Mouse (Mus musculus) heart, adult 18-20 months (tissue): ENCODE data around the gene Hand2. TPM values are rescaled to one million over a fixed set of nuclear protein-coding genes. Genes with fewer than 3 reads are reported as not detected.

ENCODE experiments used
- DNase-seq, 2 experiments: peaks; one replicate each; pipeline ENCODE4 v3.0.0; 2021 to 2022; ENCODE audit warnings: mixed read lengths in 1 of 2
- long read RNA-seq, 2 experiments: library from polyadenylated mRNA; stranded (forward); transcript quantifications; one replicate each; pipeline ENCODE4 v2.0.0; 2021
- total RNA-seq, 2 experiments: library from RNA; stranded (reverse); gene quantifications; 2 replicates each; pipeline ENCODE4 v1.2.3; 2021

Hand2 gene
- total RNA-seq: 10 to 100 TPM; 76.2 to 83.1 TPM
- long read RNA-seq, experiment 1, transcript Hand2-201 (2 exons, 2,351 nt): major isoform, 17 of 26 reads
- long read RNA-seq, experiment 1, partial matches to known transcripts: 4 of 26 reads
- long read RNA-seq, experiment 1, other reads (novel, unspliced or antisense): 5 of 26 reads
- long read RNA-seq, experiment 2, transcript Hand2-201 (2 exons, 2,351 nt): major isoform, 20 of 28 reads
- long read RNA-seq, experiment 2, partial matches to known transcripts: 0 of 28 reads
- long read RNA-seq, experiment 2, other reads (novel, unspliced or antisense): 8 of 28 reads

DNA sequence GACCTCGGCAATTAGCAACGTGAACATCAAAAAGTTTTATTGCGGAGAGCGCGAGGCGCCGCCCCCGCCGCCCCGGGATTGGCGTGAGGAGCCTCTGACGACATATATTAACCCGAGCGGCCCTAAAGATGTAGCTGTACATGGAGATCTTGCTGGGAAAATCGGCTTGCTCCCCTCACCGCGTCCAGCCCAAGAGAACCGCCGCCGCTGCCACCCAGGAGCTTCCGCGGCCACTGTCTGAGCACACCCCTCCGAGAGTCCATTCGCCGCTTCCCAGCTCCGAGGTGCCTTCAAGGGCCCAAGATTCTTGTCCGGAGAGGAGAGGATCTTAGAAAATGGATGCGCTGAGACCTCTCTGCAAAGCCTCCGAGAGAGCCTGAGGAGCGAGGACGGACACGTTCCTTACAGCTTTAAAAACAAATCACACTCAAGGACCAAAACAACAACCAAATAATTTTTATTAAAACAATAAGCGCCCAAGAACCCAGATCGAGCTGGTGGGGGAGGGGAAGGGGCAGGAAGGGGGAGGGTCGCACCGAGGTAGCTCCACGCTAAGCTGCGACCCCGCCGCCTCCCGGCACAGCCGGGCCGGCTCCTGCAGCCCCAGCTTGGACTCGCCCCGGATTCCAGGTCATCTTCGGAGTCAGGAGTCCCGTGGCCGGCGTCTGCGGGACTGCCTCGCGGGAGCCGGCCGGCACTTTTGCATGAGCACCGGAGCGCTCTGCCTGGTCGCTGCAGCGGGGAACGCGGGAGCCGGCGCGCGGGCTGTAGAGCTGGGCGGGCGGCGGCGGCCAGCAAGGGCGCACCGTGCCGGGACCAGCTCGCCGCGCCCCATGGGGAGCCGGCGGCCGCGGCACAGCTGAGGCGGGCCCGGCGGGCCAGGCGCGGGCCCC is at the start of gene Hand2:
Gene Hand2, plus strand, starts transcription at position 133 of the 893 bp plus-strand sequence.
- DNase-seq: peak; percentile 90 to 91

- DNase-seq: no peak
Measured at GRCm38 (mm10) chr8:57273055-57273454, 47.7 kb upstream of the Hand2 start.

- DNase-seq: no peak
Measured at GRCm38 (mm10) chr8:57293441-57293840, 27.3 kb upstream of the Hand2 start.

DNA sequence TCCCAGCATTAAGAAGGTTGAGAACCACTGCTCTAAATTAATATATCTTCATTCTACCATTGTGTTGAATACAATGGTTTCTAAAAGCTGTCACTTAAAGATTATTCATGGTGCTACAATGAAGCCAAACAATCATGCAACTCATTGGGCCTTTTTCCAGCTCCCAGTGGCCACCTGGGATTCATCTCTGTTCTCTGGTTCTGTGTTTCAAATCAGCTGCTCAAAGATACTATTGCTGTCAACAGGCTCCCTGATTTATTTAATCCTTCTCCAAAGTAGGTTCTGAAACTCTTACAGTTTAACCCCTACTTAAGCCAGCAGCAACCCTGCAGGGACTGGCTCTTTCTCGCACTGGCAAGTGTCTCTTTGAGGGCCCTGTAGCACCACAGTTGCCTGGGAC is 17.3 kb upstream of the Hand2 start:
- peak in 1 of 2 experiments; percentile 57 for DNase-seq

DNA sequence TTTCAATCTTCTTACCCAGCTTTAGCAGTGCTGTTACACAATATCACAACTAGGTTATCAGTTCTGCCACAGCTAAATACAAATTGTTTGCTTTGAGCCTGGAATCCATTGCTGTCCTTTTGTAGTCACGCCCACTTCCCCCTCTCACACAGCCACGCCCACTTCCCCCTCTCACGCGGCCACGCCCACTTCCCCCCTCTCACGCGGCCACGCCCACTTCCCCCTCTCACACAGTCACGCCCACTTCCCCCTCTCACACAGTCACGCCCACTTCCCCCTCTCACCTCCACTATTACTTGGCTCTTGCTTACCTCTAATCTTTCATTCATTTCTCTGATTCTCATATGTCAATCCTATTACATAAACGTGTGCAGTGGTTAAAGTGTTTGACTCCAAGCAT is 15.8 kb upstream of the Hand2 start:
- peak in 1 of 2 experiments; percentile 9 for DNase-seq

- no peak for DNase-seq
Measured at GRCm38 (mm10) chr8:57306441-57306840, 14.3 kb upstream of the Hand2 start.

- DNase-seq: peak in 1 of 2 experiments; percentile 20
Measured at GRCm38 (mm10) chr8:57309844-57310485, 10.8 kb upstream of the Hand2 start.

GRCm38 (mm10) chr8:57312031-57312981 is 8.5 kb upstream of the Hand2 start:
- DNase-seq: peak; percentile 46 to 74

DNA sequence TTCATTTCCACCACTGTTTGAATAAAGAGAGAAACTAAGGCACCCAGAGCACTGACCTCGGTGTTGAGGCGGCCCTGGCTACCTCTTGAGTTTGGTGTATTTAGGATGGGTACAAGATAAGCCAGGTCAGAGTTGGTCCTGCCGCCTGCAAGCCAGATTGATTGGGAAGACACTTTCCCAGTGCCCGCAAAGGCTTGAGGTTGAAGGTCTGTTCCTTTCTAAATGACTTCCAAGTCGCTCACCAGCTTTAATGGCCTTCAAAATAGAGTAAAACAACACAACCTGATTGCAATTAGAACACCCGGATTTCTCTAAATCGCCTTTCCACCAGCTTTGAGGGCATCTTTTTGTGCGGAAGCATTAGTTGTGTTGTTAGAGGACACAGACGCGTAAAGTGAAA is 7.2 kb upstream of the Hand2 start:
- DNase-seq: peak in 1 of 2 experiments; percentile 66

DNA sequence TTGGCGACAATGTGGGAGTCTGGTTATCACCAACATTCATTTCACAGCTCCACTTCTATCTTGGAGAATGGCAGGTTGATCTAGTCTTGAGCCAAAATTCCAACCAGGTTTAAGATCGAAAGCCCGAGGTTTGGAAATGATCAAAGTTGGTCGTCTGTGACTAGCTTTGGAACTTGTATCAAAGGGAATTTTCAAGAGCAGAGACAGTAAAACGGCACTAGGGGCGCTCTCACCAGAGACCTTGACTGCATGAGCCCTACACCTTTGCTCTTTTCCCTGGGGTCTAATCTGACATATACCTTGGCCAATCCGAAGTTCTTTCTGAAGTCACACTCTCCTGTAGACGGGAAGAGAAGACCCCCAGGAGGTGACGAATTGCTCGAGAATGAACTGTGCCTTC is 6.6 kb upstream of the Hand2 start:
- DNase-seq: peak; percentile 44 to 67

DNA sequence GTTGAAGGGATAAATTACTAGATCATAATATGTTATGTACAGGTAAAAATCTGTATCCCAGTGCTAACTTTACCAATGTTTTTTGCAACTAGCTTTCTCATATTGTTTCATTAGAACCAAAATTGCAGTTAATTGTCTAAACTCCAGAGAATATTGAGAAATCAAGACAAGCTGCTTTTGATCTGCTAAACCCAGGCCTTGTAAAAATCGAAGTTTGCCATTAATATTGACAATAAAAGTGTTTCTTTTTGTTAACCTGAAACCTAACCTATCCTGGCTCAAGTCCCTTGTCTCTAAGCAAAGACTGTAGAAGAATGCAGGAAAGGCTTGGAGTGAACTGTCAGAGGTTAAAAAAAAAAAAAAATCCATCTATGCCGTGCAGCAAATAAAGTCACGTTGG is 5.3 kb upstream of the Hand2 start:
- DNase-seq: no peak

DNA sequence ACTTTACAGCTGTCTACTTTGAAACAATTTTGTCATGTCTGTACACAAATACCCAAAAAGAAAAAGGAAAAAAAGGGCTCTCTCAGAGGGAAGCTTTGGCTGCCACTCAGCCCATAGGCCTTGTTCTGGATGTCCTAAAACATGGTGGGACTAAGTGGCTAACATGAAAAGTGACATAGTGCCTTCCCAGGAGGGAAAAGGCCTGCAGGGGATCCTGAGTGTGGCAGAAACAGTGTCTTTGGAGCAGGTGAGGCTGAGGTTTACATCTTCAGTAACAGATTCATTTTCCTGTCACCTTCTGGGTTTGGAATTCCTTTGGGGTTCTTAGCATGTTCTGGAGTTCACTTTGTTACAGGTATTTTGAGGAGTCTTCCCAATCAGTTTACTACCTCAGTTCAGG is 3.7 kb upstream of the Hand2 start:
- peak in 1 of 2 experiments; percentile 51 for DNase-seq

DNA sequence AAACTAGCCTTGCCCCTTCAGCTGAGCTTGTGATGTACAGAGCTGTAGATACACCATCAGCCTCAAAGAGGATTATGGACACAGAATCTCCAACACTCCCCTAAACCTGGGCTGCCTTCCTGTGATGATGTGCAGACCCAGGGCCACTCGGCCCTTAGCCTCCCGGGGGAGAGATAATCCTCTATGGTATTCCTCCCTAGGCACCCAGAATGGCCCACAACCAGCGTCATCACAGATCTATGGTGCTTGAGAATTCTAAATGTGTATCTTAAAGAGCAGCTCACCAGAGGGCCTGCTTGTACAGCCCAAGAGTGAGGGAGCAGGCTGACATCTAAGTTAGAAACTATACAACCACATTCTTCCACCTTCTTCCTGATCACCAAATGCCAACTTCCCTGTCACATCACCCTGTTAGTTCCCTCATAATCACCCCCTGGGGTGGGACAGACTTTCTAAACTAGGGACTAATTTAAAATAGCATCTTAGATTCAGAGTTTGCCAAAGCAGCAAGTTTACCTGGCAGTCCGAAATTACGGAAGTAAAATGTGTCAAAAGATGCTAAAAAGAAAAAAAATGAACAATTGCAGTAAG is 2.8 kb upstream of the Hand2 start:
- DNase-seq: peak in 1 of 2 experiments; percentile 53

- DNase-seq: peak in 1 of 2 experiments; percentile 67
Measured at GRCm38 (mm10) chr8:57319092-57319980, 1.4 kb upstream of the Hand2 start.

GRCm38 (mm10) chr8:57319981-57320585 is 700 bp upstream of the Hand2 start:
- DNase-seq: peak; percentile 72 to 78

GRCm38 (mm10) chr8:57321898-57322895 is 1.4 kb downstream of the Hand2 start:
- DNase-seq: peak in 1 of 2 experiments; percentile 69

DNA sequence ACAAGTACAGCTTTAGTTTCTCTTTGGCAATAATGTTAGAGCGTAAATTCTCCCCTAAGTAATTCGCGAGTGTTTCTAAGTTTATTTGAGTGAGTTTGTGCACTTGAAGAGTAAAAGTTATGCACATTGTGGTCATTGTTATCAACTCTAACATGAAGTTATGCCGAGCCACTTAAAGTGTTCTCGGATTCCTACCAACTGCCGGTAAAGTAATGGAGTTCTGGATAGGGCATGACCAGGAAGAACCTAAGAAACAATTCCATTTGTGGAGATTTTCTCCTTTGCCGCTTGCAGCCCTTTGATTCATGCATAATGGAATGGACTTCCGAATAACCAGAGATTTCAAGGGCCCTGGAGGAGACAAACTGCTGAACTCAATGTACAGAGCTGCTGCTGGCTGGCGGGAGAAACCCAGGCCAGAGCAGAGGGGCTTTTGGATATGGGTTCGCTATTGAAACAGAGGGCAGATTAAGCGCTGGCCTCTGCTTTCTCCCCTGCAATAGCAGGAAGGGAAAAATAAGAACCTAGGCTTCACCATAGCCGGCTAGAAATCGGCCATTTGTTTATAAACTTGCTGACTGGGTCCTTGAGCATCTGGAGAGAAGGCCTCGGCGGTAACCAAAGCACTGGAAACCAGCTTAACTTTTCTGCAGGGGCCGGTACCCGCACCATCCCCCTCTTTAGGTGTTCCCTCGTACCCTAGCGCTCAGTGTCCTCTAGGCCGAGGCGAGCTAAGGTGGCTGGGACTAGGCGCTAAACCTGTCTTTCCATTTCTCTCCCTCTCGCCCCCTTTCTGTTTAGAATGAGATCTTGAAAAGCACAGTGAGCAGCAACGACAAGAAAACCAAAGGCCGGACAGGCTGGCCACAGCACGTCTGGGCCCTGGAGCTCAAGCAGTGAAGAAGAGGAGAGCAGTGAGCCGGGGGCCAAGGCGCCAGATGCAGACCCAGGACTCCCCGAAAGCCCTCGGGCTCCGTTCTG is 2.5 kb downstream of the Hand2 start:
- DNase-seq: peak in 1 of 2 experiments; percentile 69
